Mouse (Mus musculus) brain, embryonic 18.5 days (tissue): ENCODE data around the gene Grm8.

Source experiments
- DNase-seq: peaks from one replicate; pipeline ENCODE4 v3.0.0-alpha.2; 2012; ENCODE audit warnings: low read depth, low spot score

Gene Grm8

GRCm38 (mm10) chr6:27645054-27645453, 489.9 kb downstream of the Grm8 start:
- no peak for DNase-seq

- DNase-seq: no peak
Observed at GRCm38 (mm10) chr6:27635898-27636297, 499.1 kb downstream of the Grm8 start.

DNA sequence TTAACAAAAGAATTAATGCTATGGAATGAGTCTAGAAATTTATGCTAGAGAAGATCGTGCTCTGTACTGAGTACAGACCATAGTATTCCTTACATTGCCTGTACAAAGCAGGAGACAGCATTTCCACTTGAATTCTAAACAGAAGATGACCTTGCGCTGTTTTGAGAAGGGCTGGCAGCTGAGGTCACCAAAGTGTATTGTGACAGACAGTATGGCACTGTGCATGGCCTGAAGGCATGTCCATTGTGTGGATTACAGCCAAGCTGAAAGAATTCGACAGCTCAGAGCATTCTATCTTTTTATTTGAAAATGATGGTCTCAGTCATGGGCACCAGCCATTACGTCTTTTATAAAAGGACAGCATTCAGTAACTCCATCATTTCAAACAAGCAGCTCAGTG, 517.5 kb downstream of the Grm8 start:
- DNase-seq: no peak

- no peak for DNase-seq
Observed at GRCm38 (mm10) chr6:27580485-27580884, 554.5 kb downstream of the Grm8 start.

GRCm38 (mm10) chr6:27545516-27545915, 589.5 kb downstream of the Grm8 start:
- no peak for DNase-seq

DNA sequence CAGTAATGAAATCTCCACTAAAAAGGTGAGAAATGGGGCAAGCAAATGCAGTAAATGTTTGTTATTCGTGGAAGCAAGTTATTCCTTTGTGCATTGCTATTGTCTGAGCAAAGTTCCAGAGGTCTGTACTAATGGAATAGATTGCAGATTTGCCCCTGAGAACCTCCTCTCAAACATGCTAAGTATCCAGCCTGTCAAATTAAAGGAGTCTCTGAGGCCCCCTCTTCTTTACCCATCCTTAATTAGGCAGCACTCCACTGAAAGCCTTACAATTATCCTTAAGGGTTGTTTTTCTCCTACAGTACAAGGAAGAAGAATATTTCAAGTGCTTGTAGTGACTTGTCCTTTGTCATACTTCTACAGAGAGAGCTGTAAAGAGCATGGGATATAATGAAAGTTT, 617.4 kb downstream of the Grm8 start:
- no peak for DNase-seq

DNA sequence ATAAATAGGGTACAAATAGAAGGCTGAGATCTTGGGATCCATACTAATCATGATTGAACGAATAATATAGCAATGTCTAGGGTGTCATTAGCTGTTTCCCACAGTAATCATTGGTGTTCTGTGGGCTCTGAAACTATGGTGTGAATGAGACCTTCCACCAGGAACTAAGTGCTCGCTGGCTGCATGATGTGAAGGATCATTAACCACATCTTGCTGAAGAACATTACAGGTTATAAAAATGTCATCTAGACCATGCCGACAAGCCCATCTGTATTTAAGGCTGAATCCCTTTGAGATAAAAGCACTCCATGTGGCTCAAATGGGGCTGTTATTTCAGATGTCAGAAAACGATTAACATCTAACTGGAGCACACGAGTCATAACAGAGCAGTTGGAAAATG, 674.0 kb downstream of the Grm8 start:
- DNase-seq: no peak

GRCm38 (mm10) chr6:27408473-27408872, 726.5 kb downstream of the Grm8 start:
- DNase-seq: no peak

DNA sequence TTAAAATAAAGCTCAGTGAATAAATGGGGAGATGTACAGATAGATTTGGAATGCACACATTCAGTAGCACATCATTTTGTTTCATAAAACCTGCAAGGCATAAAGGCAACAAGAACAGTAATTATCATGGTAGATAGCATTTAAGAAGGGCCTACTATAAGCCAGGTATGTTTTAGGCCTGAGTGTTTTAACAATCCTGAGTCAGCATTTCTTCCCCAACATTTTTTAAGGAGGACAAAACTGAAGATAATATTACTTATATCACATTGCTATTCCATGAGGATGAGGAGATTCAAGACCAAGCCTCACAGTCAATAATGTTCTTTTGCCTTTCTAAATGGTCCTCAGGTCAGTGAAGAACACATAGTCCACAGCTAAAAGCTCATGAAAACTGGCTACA, 762.6 kb downstream of the Grm8 start:
- DNase-seq: no peak

DNA sequence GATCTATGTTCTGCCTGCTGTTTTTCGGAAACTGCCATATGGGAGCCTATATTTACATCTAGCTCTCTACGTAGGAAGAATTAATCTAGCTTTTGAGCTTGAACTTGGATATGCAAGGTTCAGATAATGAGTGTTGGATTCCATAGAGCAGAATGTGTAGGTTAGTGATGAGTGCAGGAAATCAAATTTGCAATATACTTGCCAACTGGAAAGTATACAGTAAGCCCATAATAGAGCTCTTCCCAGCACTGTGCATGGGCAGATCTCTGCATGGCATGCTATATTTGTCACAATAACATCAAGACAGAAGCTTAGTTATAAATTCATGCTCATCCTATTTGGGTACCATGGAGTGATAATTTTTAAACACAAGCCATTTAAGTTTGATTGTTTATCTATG, 763.9 kb downstream of the Grm8 start:
- DNase-seq: no peak

- no peak for DNase-seq
Observed at GRCm38 (mm10) chr6:27363775-27364174, 771.2 kb downstream of the Grm8 start.

- no peak for DNase-seq
Observed at GRCm38 (mm10) chr6:27360440-27360839, 774.5 kb downstream of the Grm8 start.

GRCm38 (mm10) chr6:27351147-27351546, 783.8 kb downstream of the Grm8 start:
- no peak for DNase-seq

DNA sequence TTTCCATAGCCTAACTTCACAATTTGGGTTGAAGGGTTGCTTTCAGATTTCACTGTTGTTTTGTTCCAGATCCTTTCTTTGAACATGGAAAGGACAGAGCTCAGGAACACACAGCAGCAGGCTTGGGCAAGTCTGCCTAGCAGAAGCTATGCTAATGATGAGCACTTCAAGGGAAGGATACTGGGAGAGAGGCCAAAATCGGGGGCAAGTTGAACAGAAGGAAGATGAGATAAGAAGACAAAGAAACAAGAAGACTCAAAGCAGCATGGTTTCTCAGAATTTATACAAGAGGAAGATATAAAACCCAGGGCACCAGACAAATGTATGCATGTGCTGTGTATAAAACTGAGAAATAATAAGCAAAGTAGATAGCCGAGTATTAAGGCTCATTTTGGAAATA, 786.7 kb downstream of the Grm8 start:
- DNase-seq: no peak

DNA sequence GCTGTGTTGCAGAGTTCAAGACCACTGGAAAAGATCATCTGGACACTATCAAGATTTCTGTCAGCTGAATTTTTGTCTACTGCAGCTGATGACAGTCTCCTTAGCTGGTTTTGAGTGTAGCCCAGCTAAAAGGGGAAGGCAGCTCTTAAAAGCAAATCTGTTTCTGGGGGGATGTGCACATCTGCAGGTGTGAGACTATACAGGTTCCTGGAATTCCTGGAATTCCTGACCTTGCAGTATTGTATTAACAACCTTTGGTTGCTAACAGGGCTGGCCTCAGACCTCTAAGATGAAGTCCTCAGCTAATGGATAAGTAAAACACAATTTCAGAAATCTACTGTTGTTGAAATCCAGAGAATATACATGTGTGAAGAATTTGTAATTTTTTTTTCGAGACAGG, 788.7 kb downstream of the Grm8 start:
- no peak for DNase-seq

GRCm38 (mm10) chr6:27340131-27340530, 794.8 kb downstream of the Grm8 start:
- no peak for DNase-seq

- DNase-seq: no peak
Observed at GRCm38 (mm10) chr6:27318575-27318974, 816.4 kb downstream of the Grm8 start.

GRCm38 (mm10) chr6:27317422-27317821, 817.6 kb downstream of the Grm8 start:
- DNase-seq: no peak

DNA sequence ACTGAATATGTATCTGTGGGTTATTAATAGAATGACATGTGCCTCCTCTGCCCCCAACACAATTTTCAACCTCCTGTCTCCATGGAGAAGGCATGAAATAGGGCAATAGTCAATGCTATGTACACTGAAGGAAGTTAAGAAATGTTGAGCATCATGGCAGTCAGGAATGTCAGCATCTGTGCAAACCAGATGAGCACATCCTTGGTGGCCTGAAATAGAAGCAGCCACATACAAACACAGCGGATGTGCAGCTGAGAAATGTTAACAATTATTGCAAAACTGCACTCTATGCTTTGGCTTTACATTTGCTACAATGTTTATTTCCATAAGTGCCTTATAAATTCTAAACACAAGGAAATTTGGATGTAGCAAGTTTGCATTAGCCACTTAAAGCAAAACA, 819.0 kb downstream of the Grm8 start:
- no peak for DNase-seq

- no peak for DNase-seq
Observed at GRCm38 (mm10) chr6:27314273-27315009, 820.5 kb downstream of the Grm8 start.

- DNase-seq: no peak
Observed at GRCm38 (mm10) chr6:27310401-27310800, 824.6 kb downstream of the Grm8 start.

DNA sequence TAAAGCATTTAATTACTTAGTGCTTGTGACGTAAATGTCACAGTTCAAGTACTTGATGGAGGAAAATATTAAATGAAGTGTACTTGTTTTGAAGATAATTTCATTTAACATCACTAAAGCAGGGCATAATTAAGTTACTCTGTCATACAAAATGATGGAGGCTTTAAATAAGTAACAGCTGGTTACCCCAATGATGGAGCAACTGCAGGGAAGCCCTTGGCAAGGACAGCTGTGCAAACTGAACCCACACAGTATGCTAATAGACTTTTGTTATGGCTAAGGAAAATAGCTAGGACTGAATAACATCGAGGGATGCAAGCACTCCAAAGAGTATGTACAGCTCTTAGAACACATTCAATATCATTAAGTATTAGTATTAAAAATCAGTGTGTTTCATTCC, 829.6 kb downstream of the Grm8 start:
- no peak for DNase-seq

DNA sequence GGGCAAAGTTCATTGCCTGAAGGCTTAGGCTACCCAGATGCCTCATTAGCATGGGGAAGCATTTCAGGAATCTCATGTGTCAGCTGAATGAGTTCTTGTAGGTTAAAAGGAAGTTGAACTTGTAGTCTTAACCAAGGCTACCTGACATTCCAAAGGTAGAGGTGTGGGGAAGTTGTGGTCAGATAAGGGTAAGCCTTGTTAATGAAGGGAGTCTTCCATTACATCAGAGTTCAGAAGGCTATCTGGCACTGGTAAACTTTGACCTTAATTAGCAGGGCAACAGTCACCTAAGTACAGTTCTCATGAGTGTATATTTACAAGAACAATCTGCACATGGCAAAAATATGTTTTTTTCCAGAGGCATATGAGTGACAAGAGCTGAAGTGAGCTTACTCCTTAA, 870.0 kb downstream of the Grm8 start:
- no peak for DNase-seq

- no peak for DNase-seq
Observed at GRCm38 (mm10) chr6:27262611-27263010, 872.4 kb downstream of the Grm8 start.
